ENCODE assay signal across 15 mouse cellular contexts in the genomic region with DNA sequence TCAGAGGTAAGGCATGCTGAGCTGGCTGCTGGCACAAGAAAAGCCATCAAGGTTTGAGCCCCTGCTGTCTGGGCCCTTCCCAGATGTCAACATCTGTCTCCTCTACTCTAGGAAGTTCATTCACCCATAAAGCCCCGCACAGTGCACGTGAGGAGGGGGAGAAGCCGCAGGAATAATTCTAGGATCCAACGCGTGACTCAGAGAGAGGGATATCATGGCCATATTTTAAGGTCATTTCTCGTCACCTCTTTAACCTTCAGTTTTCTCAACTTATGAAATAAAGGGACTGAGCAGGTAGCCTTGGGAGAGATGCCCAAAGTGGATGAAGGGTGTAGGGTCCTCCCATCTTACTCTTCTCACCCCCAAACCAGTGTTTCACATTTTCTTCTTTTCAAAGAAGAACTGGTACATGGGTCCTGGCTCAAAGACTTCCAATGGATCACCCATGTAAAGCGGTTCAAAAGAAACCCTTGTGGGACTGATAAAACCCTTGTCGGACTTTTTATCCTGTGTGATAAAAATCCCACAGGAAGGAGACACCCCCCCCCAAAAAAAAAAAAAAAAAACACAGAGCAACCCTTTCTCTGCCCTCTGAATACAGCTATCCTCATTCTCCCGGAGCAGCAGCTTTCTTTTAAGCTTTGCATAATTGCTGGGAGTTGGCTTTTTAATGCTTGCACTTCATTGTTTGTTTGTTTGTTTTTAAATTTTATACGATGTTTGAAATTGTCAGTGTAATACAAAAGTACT. TPM values are rescaled to one million over a fixed set of nuclear protein-coding genes. Genes with fewer than 3 reads are reported as not detected.
DNase-seq lines count a peak whose midpoint lies in the region; ATAC-seq and TF ChIP-seq lines count a peak whose summit lies in the region.
"Had no signal": no experiment of that assay in that cellular context is flagged by ENCODE, and none has a peak within 500 bp of the region (broad histone marks: within the 10 kb centered on the region; RNA-seq: fewer than 3 reads in every experiment).

No protein-coding gene starts in this region.

- peaks cover 16% of the 10 kb centered on the region for H3K36me3 ChIP-seq in embryonic facial prominence, embryonic 13.5 days
- peaks cover 30% of the 10 kb centered on the region for H3K36me3 ChIP-seq in embryonic facial prominence, embryonic 10.5 days (replicated peaks)
- no peaks in the 10 kb centered on the region for H3K36me3 ChIP-seq in kidney, adult 2 months (ENCODE audit: control insufficient read depth, insufficient read depth, low read length)
- H3K36me3 ChIP-seq in kidney, embryonic 14.5 days (ENCODE audit: control insufficient read depth, insufficient read depth, low read length), result peaks cover 11% of the 10 kb centered on the region
- peaks cover 11% of the 10 kb centered on the region for H3K36me3 ChIP-seq in spleen, adult 2 months (ENCODE audit: control insufficient read depth, insufficient read depth, low read length)
- no peaks in the 10 kb centered on the region for H3K36me3 ChIP-seq in myocyte (ENCODE audit: control insufficient read depth, insufficient read depth)

- H3K79me2 ChIP-seq in myocyte (ENCODE audit: control insufficient read depth, insufficient read depth), result no peaks in the 10 kb centered on the region

- H3ac ChIP-seq in myocyte (ENCODE audit: control insufficient read depth, insufficient read length), result no peak overlapping the region

- no peak for TF ChIP-seq POLR2A in kidney, adult 2 months (IDR thresholded peaks at IDR 0.05; ENCODE audit: low read depth, low read length)
- no peak for TF ChIP-seq POLR2A in spleen, adult 2 months (IDR thresholded peaks at IDR 0.05; ENCODE audit: low read depth, low read length)
- no peak for TF ChIP-seq POLR2A in myocyte (IDR thresholded peaks at IDR 0.05; ENCODE audit: insufficient read length, low read depth)

- peak overlapping the region; percentile 85; the same call in 1 of the 2 replicates for H3K27ac ChIP-seq in embryonic facial prominence, embryonic 13.5 days
- no peak overlapping the region for H3K27ac ChIP-seq in embryonic facial prominence, embryonic 10.5 days (replicated peaks)
- H3K27ac ChIP-seq in kidney, adult 2 months (ENCODE audit: insufficient read depth, low read depth, low read length), result peak overlapping the region; percentile 10; the same call in 1 of the 2 replicates
- H3K27ac ChIP-seq in kidney, embryonic 14.5 days (ENCODE audit: low read depth, low read length), result no peak overlapping the region
- H3K27ac ChIP-seq in spleen, adult 2 months (ENCODE audit: insufficient read depth, low read length), result peak overlapping the region; percentile 52

- no peak for DNase-seq in embryonic facial prominence, embryonic 10.5 days (ENCODE audit: low spot score)
- no peak for DNase-seq in kidney, adult 2 months
- DNase-seq in spleen, adult 2 months (ENCODE audit: low read depth in 1 of 2, low spot score in 2 of 2), result no peak
- no peak for DNase-seq in spleen, postnatal 14 days (ENCODE audit: low spot score in 2 of 2)

- no peak for TF ChIP-seq CTCF in kidney, adult 2 months (conservative IDR thresholded peaks at IDR 0.05; ENCODE audit: insufficient read depth, insufficient read length, low read depth, low read length)
- no peak for TF ChIP-seq CTCF in spleen, adult 2 months (IDR thresholded peaks at IDR 0.05; ENCODE audit: extremely low read depth, insufficient read depth, insufficient read length, insufficient replicate concordance)

- WGBS in embryonic facial prominence, embryonic 13.5 days, result 69% methylated on average over 10 of the region's 10 CpGs
- WGBS in embryonic facial prominence, embryonic 10.5 days, result 77% methylated on average over 10 of the region's 10 CpGs
- 51% methylated on average over 10 of the region's 10 CpGs for WGBS in kidney, adult 2 months
- WGBS in kidney, embryonic 14.5 days, result 59% methylated on average over 10 of the region's 10 CpGs
- WGBS in spleen, adult 2 months, result 69% methylated on average over 10 of the region's 10 CpGs

- no peaks in the 10 kb centered on the region for H3K9me3 ChIP-seq in embryonic facial prominence, embryonic 13.5 days
- H3K9me3 ChIP-seq in embryonic facial prominence, embryonic 10.5 days, result no peaks in the 10 kb centered on the region
- no peaks in the 10 kb centered on the region for H3K9me3 ChIP-seq in kidney, embryonic 14.5 days (ENCODE audit: control insufficient read depth, low read length)
- H3K9me3 ChIP-seq: forebrain, embryonic 10.5 days had no signal

- H3K4me3 ChIP-seq in embryonic facial prominence, embryonic 13.5 days, result no peak overlapping the region
- no peak overlapping the region for H3K4me3 ChIP-seq in embryonic facial prominence, embryonic 10.5 days
- no peak overlapping the region for H3K4me3 ChIP-seq in kidney, adult 2 months (ENCODE audit: insufficient read depth, low read depth, low read length)
- H3K4me3 ChIP-seq in kidney, embryonic 14.5 days (ENCODE audit: low read length), result no peak overlapping the region
- no peak overlapping the region for H3K4me3 ChIP-seq in spleen, adult 2 months (ENCODE audit: extremely low read depth, insufficient read depth, insufficient read length)
- peak overlapping the region; percentile 60 for H3K4me3 ChIP-seq in myocyte

- H3K4me1 ChIP-seq in embryonic facial prominence, embryonic 13.5 days, result peaks cover 38% of the 10 kb centered on the region
- peaks cover 15% of the 10 kb centered on the region for H3K4me1 ChIP-seq in embryonic facial prominence, embryonic 10.5 days
- H3K4me1 ChIP-seq in kidney, adult 2 months (ENCODE audit: control insufficient read depth, insufficient read depth, low read length), result peaks cover 7% of the 10 kb centered on the region; the same call in 1 of the 2 replicates
- H3K4me1 ChIP-seq in kidney, embryonic 14.5 days (ENCODE audit: control insufficient read depth, insufficient read depth, low read length), result no peaks in the 10 kb centered on the region
- H3K4me1 ChIP-seq in spleen, adult 2 months (ENCODE audit: control insufficient read depth, insufficient read depth, insufficient read length), result peaks cover 13% of the 10 kb centered on the region

- H3K9ac ChIP-seq in embryonic facial prominence, embryonic 13.5 days, result no peak overlapping the region
- no peak overlapping the region for H3K9ac ChIP-seq in kidney, embryonic 14.5 days (ENCODE audit: low read depth, low read length)

- H3K27me3 ChIP-seq in embryonic facial prominence, embryonic 13.5 days, result no peaks in the 10 kb centered on the region
- H3K27me3 ChIP-seq in embryonic facial prominence, embryonic 10.5 days (replicated peaks; ENCODE audit: low read depth, poor library complexity, severe bottlenecking), result peaks cover 4% of the 10 kb centered on the region; the same call in 1 of the 2 replicates
- no peaks in the 10 kb centered on the region for H3K27me3 ChIP-seq in kidney, adult 2 months (replicated peaks; ENCODE audit: control insufficient read depth, insufficient read depth, low read length)
- H3K27me3 ChIP-seq in kidney, embryonic 14.5 days (ENCODE audit: control insufficient read depth, insufficient read depth, low read length), result no peaks in the 10 kb centered on the region
- H3K27me3 ChIP-seq in spleen, adult 2 months (ENCODE audit: control insufficient read depth, insufficient read depth, low read length), result no peaks in the 10 kb centered on the region
- H3K27me3 ChIP-seq in myocyte (ENCODE audit: control insufficient read depth, insufficient read depth, insufficient read length), result no peaks in the 10 kb centered on the region

- peak overlapping the region; percentile 94; the same call in 1 of the 2 replicates for H3K4me2 ChIP-seq in embryonic facial prominence, embryonic 13.5 days
- H3K4me2 ChIP-seq in kidney, embryonic 14.5 days (replicated peaks; ENCODE audit: low read depth, low read length), result no peak overlapping the region
- peak overlapping the region; percentile 85 for H3K4me2 ChIP-seq in myocyte (ENCODE audit: low read depth)

- ATAC-seq in embryonic facial prominence, embryonic 13.5 days (ENCODE audit: insufficient number of reproducible peaks, insufficient read depth, low FRiP score, low TSS enrichment, low read depth), result no peak
- ATAC-seq in kidney, embryonic 14.5 days (ENCODE audit: low FRiP score, low TSS enrichment), result no peak
- ATAC-seq in erythroid progenitor cell, adult 5-6 weeks (replicated peaks; ENCODE audit: low FRiP score, poor library complexity, severe bottlenecking), result no peak

TF ChIP-seq in myocyte, 11 proteins besides CTCF, POLR2A, EP300 and RAD21 (continues in another document):
- TF ChIP-seq E2F4 (IDR thresholded peaks at IDR 0.05; ENCODE audit: insufficient read depth), result no peak

RNA-seq across cellular contexts. Expression of gene Il10rb, which starts 1.0 kb away (rescaled TPM):
- polyA plus RNA-seq in embryonic facial prominence, embryonic 13.5 days (2015; fragmentation: Nextera tagmentation; extraction: Ambion mirVana), result 19.4 and 19.6 TPM in 2 replicates
- 7.8 and 8.9 TPM in 2 replicates for polyA plus RNA-seq in embryonic facial prominence, embryonic 10.5 days (2016; fragmentation: Nextera tagmentation; extraction: Ambion mirVana)
- 65.8 and 66.0 TPM in 2 replicates for polyA plus RNA-seq in kidney, adult 2 months (2012; rRNA removed)
- polyA plus RNA-seq in kidney, embryonic 14.5 days (2014; fragmentation: Nextera tagmentation; extraction: Ambion mirVana), result 17.4 and 21.3 TPM in 2 replicates
- 40.0 and 43.8 TPM in 2 replicates for polyA plus RNA-seq in spleen, adult 2 months (2012; rRNA removed)
- 13.7 TPM for polyA plus RNA-seq in myocyte (2012; fragmentation: generic; extraction: Trizol)
- total RNA-seq in erythroid progenitor cell, adult 5-6 weeks (2015; ENCODE audit: low replicate concordance), result 21.8 and 37.8 TPM in 2 replicates
- total RNA-seq in erythroid progenitor cell, adult 5-6 weeks (2017; ENCODE audit: low replicate concordance), result 20.5 and 33.1 TPM in 2 replicates

RNA-seq across cellular contexts. Expression of gene Gm21970, which starts 13.5 kb away (rescaled TPM):
- not detected in 2 replicates for polyA plus RNA-seq in embryonic facial prominence, embryonic 13.5 days (2015; fragmentation: Nextera tagmentation; extraction: Ambion mirVana)
- not detected in 2 replicates for polyA plus RNA-seq in embryonic facial prominence, embryonic 10.5 days (2016; fragmentation: Nextera tagmentation; extraction: Ambion mirVana)
- not detected in 2 replicates for polyA plus RNA-seq in kidney, adult 2 months (2012; rRNA removed)
- not detected in 2 replicates for polyA plus RNA-seq in kidney, embryonic 14.5 days (2014; fragmentation: Nextera tagmentation; extraction: Ambion mirVana)
- not detected in 2 replicates for polyA plus RNA-seq in spleen, adult 2 months (2012; rRNA removed)
- polyA plus RNA-seq in myocyte (2012; fragmentation: generic; extraction: Trizol), result not detected
- 4.7 and 12.6 TPM in 2 replicates for total RNA-seq in erythroid progenitor cell, adult 5-6 weeks (2015; ENCODE audit: low replicate concordance)
- total RNA-seq in erythroid progenitor cell, adult 5-6 weeks (2017; ENCODE audit: low replicate concordance), result not detected in 2 replicates
- total RNA-seq: heart, postnatal 10 days; layer of hippocampus, adult 18-20 months; left cerebral cortex, postnatal 10 days had no signal
- polyA plus RNA-seq: forebrain, embryonic 10.5 days; midbrain, embryonic 14.5 days; neural tube, embryonic 11.5 days; thymus, postnatal 0 days had no signal

RNA-seq across cellular contexts. Expression of gene Ifnar2, which starts 32.4 kb away (rescaled TPM):
- 55.6 and 65.0 TPM in 2 replicates for polyA plus RNA-seq in embryonic facial prominence, embryonic 13.5 days (2015; fragmentation: Nextera tagmentation; extraction: Ambion mirVana)
- 29.7 and 31.0 TPM in 2 replicates for polyA plus RNA-seq in embryonic facial prominence, embryonic 10.5 days (2016; fragmentation: Nextera tagmentation; extraction: Ambion mirVana)
- polyA plus RNA-seq in kidney, adult 2 months (2012; rRNA removed), result 54.5 and 57.1 TPM in 2 replicates
- 43.7 and 47.2 TPM in 2 replicates for polyA plus RNA-seq in kidney, embryonic 14.5 days (2014; fragmentation: Nextera tagmentation; extraction: Ambion mirVana)
- 59.6 and 73.8 TPM in 2 replicates for polyA plus RNA-seq in spleen, adult 2 months (2012; rRNA removed)
- polyA plus RNA-seq in myocyte (2012; fragmentation: generic; extraction: Trizol), result 47.0 TPM
- 94.3 and 165 TPM in 2 replicates for total RNA-seq in erythroid progenitor cell, adult 5-6 weeks (2015; ENCODE audit: low replicate concordance)
- 71.6 and 141 TPM in 2 replicates for total RNA-seq in erythroid progenitor cell, adult 5-6 weeks (2017; ENCODE audit: low replicate concordance)

Comparison
In these comparisons a context has a peak if more than half of its experiments do, and no peak if none do; other contexts are left out.
1. H3K27ac ChIP-seq: peak in embryonic facial prominence, embryonic 13.5 days (single experiment), kidney, adult 2 months (single experiment) and spleen, adult 2 months (single experiment); none in embryonic facial prominence, embryonic 10.5 days (single experiment) and kidney, embryonic 14.5 days (single experiment).